Mouse (Mus musculus) heart, postnatal 25 days (tissue): ENCODE results near the gene Ip6k1. TPM values are rescaled to one million over a fixed set of nuclear protein-coding genes. Genes with fewer than 3 reads are reported as not detected.
A peak's percentile ranks its signal among the peaks of the same experiment; 100 is the strongest.

Source experiments
- DNase-seq: peaks from one replicate; pipeline ENCODE4 v3.0.0; 2022; ENCODE audit warnings: low spot score
- intact Hi-C: fragments of 180-260 bp; cut with DNase I; formaldehyde crosslinking; loops from one replicate; pipeline ENCODE4 v1.15.1; 2025
- microRNA-seq: library from miRNA; unstranded; fragments of <30 nt; microRNA quantifications from one replicate; pipeline ENCODE4 v1.2.0, GENCODE M21; 2022
- total RNA-seq, 2 experiments: library from RNA; stranded (reverse); gene quantifications; 2 replicates each; pipeline ENCODE4 v1.2.3; 2021

The Ip6k1 gene
- total RNA-seq, 2 experiments from 2014 or later: 44.8 TPM

GRCm38 (mm10) chr9:108082988-108083431 lies 80.7 kb downstream of the Ip6k1 start, which contains the start of gene Rnf123:
Rnf123 (minus strand) TSS chr9:108083346.
- intact Hi-C loops: no loop called here
- no peak for DNase-seq

- no peak for DNase-seq
- intact Hi-C loops: no loop called here
Measured at GRCm38 (mm10) chr9:108083561-108083960, 81.3 kb downstream of the Ip6k1 start.

- DNase-seq: no peak
- intact Hi-C loops: no loop called here
Measured at GRCm38 (mm10) chr9:108085261-108085660, 83.0 kb downstream of the Ip6k1 start.

GRCm38 (mm10) chr9:108090611-108091120 lies 88.4 kb downstream of the Ip6k1 start:
- intact Hi-C loops: no loop called here
- no peak for DNase-seq

GRCm38 (mm10) chr9:108093586-108093985 lies 91.3 kb downstream of the Ip6k1 start:
- intact Hi-C loops: no loop called here

GRCm38 (mm10) chr9:108094184-108094941 lies 92.1 kb downstream of the Ip6k1 start, which contains the start of gene Apeh:
Apeh (minus strand) TSS chr9:108094606.
- DNase-seq: peak; percentile 91
- intact Hi-C loops: loop anchor here (2.0 kb wide), 1 partner anchor 106 kb away; no protein-coding TSS in a partner anchor

More at GRCm38 (mm10) chr9:108093586-108093985, 91.3 kb downstream of the Ip6k1 start:
- no peak for DNase-seq

- DNase-seq: no peak
- intact Hi-C loops: loop anchor here (2.0 kb wide), 1 partner anchor 106 kb away; no protein-coding TSS in a partner anchor
Measured at GRCm38 (mm10) chr9:108094998-108095411, 92.7 kb downstream of the Ip6k1 start.

GRCm38 (mm10) chr9:108095518-108095917 lies 93.2 kb downstream of the Ip6k1 start:
- intact Hi-C loops: loop anchor here (2.0 kb wide), 1 partner anchor 105 kb away; no protein-coding TSS in a partner anchor
- DNase-seq: no peak

GRCm38 (mm10) chr9:108095949-108096712 lies 93.8 kb downstream of the Ip6k1 start:
- intact Hi-C loops: loop anchor here (2.0 kb wide), 3 partner anchors 39 to 189 kb away; no protein-coding TSS in a partner anchor
- DNase-seq: no peak

Small RNA genes lying within 50 kb of the gene (microRNA-seq; reads per million reads assigned to microRNA genes)
- not detected for gene Mir7088

Other genes starting within 250 kb of the Ip6k1 start
- 10 to 100 TPM; 48.0 to 62.7 TPM for gene Rbm5, start 231.5 kb upstream of the Ip6k1 start, total RNA-seq
- gene Rbm6, start 129.3 kb upstream of the Ip6k1 start, total RNA-seq: 10 to 100 TPM; 29.9 to 30.3 TPM
- gene Mon1a, start 114.3 kb upstream of the Ip6k1 start, total RNA-seq: 10 to 100 TPM; 10.8 to 11.2 TPM
- gene Mst1r, start 95.6 kb upstream of the Ip6k1 start, total RNA-seq: 1 to 10 TPM; 2.4 to 3.4 TPM
- gene Actl11, start 74.0 kb upstream of the Ip6k1 start, total RNA-seq: not detected
- gene Camkv, start 66.8 kb upstream of the Ip6k1 start, total RNA-seq: not detected
- gene Traip, start 52.4 kb upstream of the Ip6k1 start, total RNA-seq: under 1 TPM; 0.59 to 0.73 TPM
- 10 to 100 TPM; 12.0 to 14.9 TPM for gene Uba7, start 27.0 kb upstream of the Ip6k1 start, total RNA-seq
- gene Gm20661, start 19.4 kb upstream of the Ip6k1 start, total RNA-seq: under 1 TPM in 1 of 2 experiments, not detected in 1; 0.60 TPM
- gene Inka1, start 16.6 kb upstream of the Ip6k1 start, total RNA-seq: 10 to 100 TPM in 1 of 2 experiments, 1 to 10 TPM in 1; 9.9 to 11.1 TPM
- gene Cdhr4, start 10.0 kb upstream of the Ip6k1 start, total RNA-seq: 1 to 10 TPM in 1 of 2 experiments, under 1 TPM in 1; 0.87 to 1.0 TPM
- gene Gm20662, start 6.2 kb upstream of the Ip6k1 start, total RNA-seq: 1 to 10 TPM; 1.1 to 1.4 TPM
- 10 to 100 TPM in 1 of 2 experiments, 1 to 10 TPM in 1; 9.4 to 10.7 TPM for gene Gmppb, start 46.7 kb downstream of the Ip6k1 start, total RNA-seq
- gene Amigo3, start 50.7 kb downstream of the Ip6k1 start, total RNA-seq: 1 to 10 TPM; 1.8 TPM
- gene Mst1, start 77.9 kb downstream of the Ip6k1 start, total RNA-seq: not detected
- gene Rnf123, start 80.8 kb downstream of the Ip6k1 start, total RNA-seq: 100 to 1,000 TPM in 1 of 2 experiments, 10 to 100 TPM in 1; 90.1 to 112 TPM
- 10 to 100 TPM; 43.1 to 45.4 TPM for gene Apeh, start 92.1 kb downstream of the Ip6k1 start, total RNA-seq
- under 1 TPM; 0.03 TPM for gene Bsn, start 187.9 kb downstream of the Ip6k1 start, total RNA-seq